Mouse (Mus musculus) C2C12 (cell line): ENCODE measurements around the gene Pam. TPM values are rescaled to one million over a fixed set of nuclear protein-coding genes. Genes with fewer than 3 reads are reported as not detected.

Experiments
- H3K27me3 ChIP-seq: one replicate; pipeline ENCODE4 v1.6.1; 2011; ENCODE audit not compliant: control insufficient read depth, insufficient read depth, insufficient read length
- H3K36me3 ChIP-seq: one replicate; pipeline ENCODE4 v1.6.1; 2011; ENCODE audit not compliant: control insufficient read depth, insufficient read depth
- H3K4me3 ChIP-seq: one replicate; pipeline ENCODE4 v1.5.1; 2011; ENCODE audit warnings: mild to moderate bottlenecking, control low read depth; ENCODE audit not compliant: poor library complexity, insufficient read depth, severe bottlenecking
- H3K79me2 ChIP-seq: one replicate; pipeline ENCODE4 v1.6.1; 2011; ENCODE audit not compliant: control insufficient read depth, insufficient read depth
- H3K79me3 ChIP-seq: one replicate; pipeline ENCODE4 v1.6.1; 2011; ENCODE audit warnings: low read depth, control low read depth
- H3ac ChIP-seq: one replicate; pipeline ENCODE3; 2011; ENCODE audit warnings: low read depth; ENCODE audit not compliant: control insufficient read depth, insufficient read length
- CEBPB ChIP-seq: IDR thresholded peaks from one replicate; pipeline ENCODE4 v1.6.1; 2011; ENCODE audit warnings: low read depth, mild to moderate bottlenecking, control low read depth, moderate library complexity
- CTCF ChIP-seq: IDR thresholded peaks from one replicate; pipeline ENCODE4 v1.5.1; 2011; ENCODE audit not compliant: control insufficient read depth, insufficient read depth, insufficient read length
- FOSL1 ChIP-seq: IDR thresholded peaks from one replicate; pipeline ENCODE4 v1.8.0; 2011; ENCODE audit warnings: mild to moderate bottlenecking, low read length; ENCODE audit not compliant: poor library complexity, insufficient read depth, severe bottlenecking
- MAX ChIP-seq: IDR thresholded peaks from one replicate; pipeline ENCODE4 v1.6.1; 2011; ENCODE audit warnings: mild to moderate bottlenecking, control low read depth
- MYOD1 ChIP-seq: IDR thresholded peaks from one replicate; pipeline ENCODE4 v1.6.1; 2011; ENCODE audit warnings: low read depth; ENCODE audit not compliant: control insufficient read depth, insufficient read length
- MYOG ChIP-seq: IDR thresholded peaks from one replicate; pipeline ENCODE4 v1.6.1; 2011; ENCODE audit not compliant: control insufficient read depth, insufficient read length; ENCODE audit errors: extremely low read depth
- USF1 ChIP-seq: IDR thresholded peaks from one replicate; pipeline ENCODE4 v1.6.1; 2011; ENCODE audit warnings: low read depth, mild to moderate bottlenecking, control low read depth, moderate library complexity
- polyA plus RNA-seq: library from polyadenylated mRNA; unstranded; fragments of >200 nt; fragmentation: generic; extraction: Trizol; gene quantifications from one replicate; pipeline ENCODE4 v1.2.1, GENCODE M21; 2012; ENCODE audit warnings: missing spikeins

The Pam gene
- polyA plus RNA-seq, 1 experiment: 27.6 TPM

GRCm38 (mm10) chr1:97827566-97827965 lies 267.9 kb downstream of the Pam start:
- no peak overlapping the region for H3ac ChIP-seq
- H3K4me3 ChIP-seq: no peak overlapping the region
- no peaks in the 10 kb centered on the region for H3K79me3 ChIP-seq
- TF ChIP-seq CTCF (no peak), MYOD1 (no peak), MAX (no peak), FOSL1 (no peak), USF1 (no peak), MYOG (no peak), CEBPB (no peak)
- H3K27me3 ChIP-seq: no peaks in the 10 kb centered on the region
- H3K36me3 ChIP-seq: peaks cover 6% of the 10 kb centered on the region
- H3K79me2 ChIP-seq: no peaks in the 10 kb centered on the region

GRCm38 (mm10) chr1:97822904-97823303 lies 272.5 kb downstream of the Pam start:
- Histone ChIP-seq H3K27me3 (no peaks in the 10 kb centered on the region), H3K79me2 (no peaks in the 10 kb centered on the region), H3ac (no peak overlapping the region), H3K4me3 (no peak overlapping the region), H3K36me3 (no peaks in the 10 kb centered on the region), H3K79me3 (no peaks in the 10 kb centered on the region)
- no peak for TF ChIP-seq USF1
- no peak for TF ChIP-seq MAX
- no peak for TF ChIP-seq MYOD1
- no peak for TF ChIP-seq FOSL1
- TF ChIP-seq CEBPB: no peak
- TF ChIP-seq CTCF: no peak

- no peak for TF ChIP-seq CEBPB
- TF ChIP-seq MYOD1: no peak
- TF ChIP-seq MAX: no peak
- TF ChIP-seq MYOG: no peak
- no peak for TF ChIP-seq CTCF
- no peak for TF ChIP-seq FOSL1
- no peak for TF ChIP-seq USF1
- Histone ChIP-seq H3ac (no peak overlapping the region), H3K36me3 (no peaks in the 10 kb centered on the region), H3K4me3 (no peak overlapping the region), H3K27me3 (no peaks in the 10 kb centered on the region), H3K79me3 (no peaks in the 10 kb centered on the region), H3K79me2 (no peaks in the 10 kb centered on the region)
Observed at GRCm38 (mm10) chr1:97822203-97822602, 273.2 kb downstream of the Pam start.

GRCm38 (mm10) chr1:97821282-97821681 lies 274.2 kb downstream of the Pam start:
- no peaks in the 10 kb centered on the region for H3K79me3 ChIP-seq
- TF ChIP-seq MYOD1 (no peak), MYOG (no peak), CEBPB (no peak), MAX (no peak)
- no peak overlapping the region for H3ac ChIP-seq
- H3K27me3 ChIP-seq: no peaks in the 10 kb centered on the region
- no peaks in the 10 kb centered on the region for H3K79me2 ChIP-seq
- H3K4me3 ChIP-seq: no peak overlapping the region
- no peaks in the 10 kb centered on the region for H3K36me3 ChIP-seq

GRCm38 (mm10) chr1:97809255-97809912 lies 286.1 kb downstream of the Pam start:
- Histone ChIP-seq H3K27me3 (no peaks in the 10 kb centered on the region), H3ac (no peak overlapping the region)
- TF ChIP-seq MAX (no peak), FOSL1 (no peak), CEBPB (no peak), USF1 (no peak), MYOG (no peak), MYOD1 (no peak), CTCF (no peak)

GRCm38 (mm10) chr1:97804520-97804919 lies 290.9 kb downstream of the Pam start:
- TF ChIP-seq MAX (no peak), FOSL1 (no peak), MYOG (no peak), MYOD1 (no peak), USF1 (no peak), CEBPB (no peak), CTCF (no peak)
- no peak overlapping the region for H3K4me3 ChIP-seq
- no peaks in the 10 kb centered on the region for H3K79me2 ChIP-seq
- H3K36me3 ChIP-seq: no peaks in the 10 kb centered on the region
- H3ac ChIP-seq: no peak overlapping the region
- no peaks in the 10 kb centered on the region for H3K79me3 ChIP-seq
- H3K27me3 ChIP-seq: no peaks in the 10 kb centered on the region

More at GRCm38 (mm10) chr1:97809255-97809912, 286.1 kb downstream of the Pam start:
- no peaks in the 10 kb centered on the region for H3K79me2 ChIP-seq
- H3K79me3 ChIP-seq: no peaks in the 10 kb centered on the region
- no peak overlapping the region for H3K4me3 ChIP-seq
- no peaks in the 10 kb centered on the region for H3K36me3 ChIP-seq
